Mouse (Mus musculus): ENCODE results near the gene Gbx1. TPM values are rescaled to one million over a fixed set of nuclear protein-coding genes. Genes with fewer than 3 reads are reported as not detected.

Gbx1 gene
- polyA plus RNA-seq, 1 experiment from 2014 or later: 11.0 TPM

DNA sequence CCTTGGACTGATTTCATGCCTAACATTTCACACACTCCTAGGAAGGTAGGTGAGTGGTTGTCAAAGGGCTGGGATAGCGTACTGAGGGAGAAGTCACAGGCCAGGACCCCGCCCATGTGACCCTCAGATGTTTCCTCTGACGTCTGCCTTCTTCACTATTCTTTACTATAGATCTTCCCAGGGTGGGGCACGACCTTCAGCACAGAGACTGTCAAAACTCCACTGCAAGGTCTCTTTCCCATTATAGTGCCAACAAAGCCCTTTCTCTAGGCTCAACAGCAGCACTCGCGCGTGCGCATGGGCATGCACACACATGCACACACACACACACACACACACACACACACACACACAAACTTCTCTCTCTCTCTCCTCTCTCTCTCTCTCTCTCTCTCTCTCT is 3.2 kb downstream of the Gbx1 start:
- Histone ChIP-seq H3K4me2 (replicated peaks) (peak overlapping the region; percentile 90), H3K27me3 (replicated peaks) (peaks cover 55% of the 10 kb centered on the region), H3K9ac (no peak overlapping the region), H3K36me3 (no peaks in the 10 kb centered on the region), H3K27ac (no peak overlapping the region), H3K4me1 (peaks cover 29% of the 10 kb centered on the region), H3K9me3 (no peaks in the 10 kb centered on the region), H3K4me3 (peak overlapping the region; percentile 52; the same call in 1 of the 2 replicates)
- WGBS: 26% methylated on average over 8 of the region's 8 CpGs
- ATAC-seq (ENCODE audit: low FRiP score, low read depth): no peak

DNA sequence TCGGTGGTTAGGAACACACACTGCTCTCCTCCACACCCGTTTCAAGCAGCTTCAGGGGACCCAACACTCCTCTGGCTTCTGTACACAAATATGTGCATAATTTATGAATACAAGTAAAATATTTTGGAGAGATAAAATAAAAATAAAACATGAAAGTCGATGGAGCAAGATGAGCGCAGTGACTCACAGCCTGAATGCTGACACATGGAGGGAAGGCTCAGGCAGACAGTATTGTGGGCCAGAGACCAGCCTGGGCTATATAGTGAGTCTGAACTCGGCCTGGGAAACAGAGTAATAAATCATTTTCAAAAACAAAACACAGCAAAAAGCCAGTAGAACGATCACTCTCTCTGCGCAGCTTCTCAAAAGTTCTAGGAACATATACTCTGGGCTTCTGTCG is 5.6 kb downstream of the Gbx1 start:
- no peaks in the 10 kb centered on the region for H3K36me3 ChIP-seq
- ATAC-seq (ENCODE audit: low FRiP score, low read depth): no peak
- no peak overlapping the region for H3K4me3 ChIP-seq
- no peaks in the 10 kb centered on the region for H3K9me3 ChIP-seq
- H3K4me1 ChIP-seq: peaks cover 20% of the 10 kb centered on the region
- no peak overlapping the region for H3K9ac ChIP-seq
- H3K4me2 ChIP-seq (replicated peaks): no peak overlapping the region
- no peak overlapping the region for H3K27ac ChIP-seq
- 62% methylated on average over 8 of the region's 8 CpGs for WGBS
- peaks cover 37% of the 10 kb centered on the region for H3K27me3 ChIP-seq (replicated peaks)

DNA sequence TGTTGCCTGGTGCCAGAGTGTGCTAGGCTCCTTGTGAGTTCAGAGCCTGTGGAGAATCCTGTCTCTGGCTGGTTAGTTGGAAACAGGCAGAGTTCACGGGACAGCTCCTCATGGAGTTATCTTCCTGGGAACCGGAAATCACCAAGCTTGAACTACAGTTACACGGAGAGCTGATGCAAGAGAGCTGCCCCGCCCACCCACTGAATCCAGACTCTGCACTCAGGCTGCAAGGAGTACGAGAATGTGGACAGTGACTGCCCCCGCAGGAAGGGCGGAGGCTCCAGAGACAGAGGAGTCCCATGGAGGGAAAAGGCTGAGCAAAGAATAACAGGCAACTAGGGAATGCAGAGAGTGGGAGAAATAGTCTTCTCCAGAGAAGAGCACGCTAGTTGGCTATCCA is 14.7 kb downstream of the Gbx1 start:
- 59% methylated on average over 8 of the region's 8 CpGs for WGBS

DNA sequence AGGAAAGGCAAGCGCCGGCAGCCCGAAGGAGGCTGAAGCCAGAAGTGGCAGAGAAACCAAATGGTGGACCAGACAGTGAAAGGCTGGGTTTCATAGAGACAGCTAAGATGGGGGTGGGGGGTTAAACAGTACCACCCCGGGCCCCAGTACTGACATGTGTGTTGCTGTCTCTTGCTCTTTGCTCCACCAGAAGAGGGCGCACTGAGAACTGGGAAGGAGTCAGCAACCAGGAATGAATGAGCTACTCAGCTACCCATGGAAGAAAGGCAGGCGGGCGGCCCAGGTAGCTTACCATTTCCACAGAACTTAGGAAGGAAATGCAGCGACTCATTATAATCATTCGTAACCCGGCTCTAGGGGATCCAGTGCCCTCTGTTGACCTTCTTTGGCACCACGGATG is 16.4 kb downstream of the Gbx1 start:
- Histone ChIP-seq H3K27ac (no peak overlapping the region), H3K4me2 (replicated peaks) (no peak overlapping the region), H3K9ac (no peak overlapping the region), H3K36me3 (0 out of 2 replicates have a peak, but pooled peaks cover 3% of the 10 kb centered on the region), H3K27me3 (replicated peaks) (no peaks in the 10 kb centered on the region), H3K4me3 (no peak overlapping the region), H3K4me1 (peaks cover 5% of the 10 kb centered on the region; the same call in 1 of the 2 replicates), H3K9me3 (no peaks in the 10 kb centered on the region)
- no peak for ATAC-seq (ENCODE audit: low FRiP score, low read depth)
- 41% methylated on average over 11 of the region's 11 CpGs for WGBS

More for the DNA sequence above, 14.7 kb downstream of the Gbx1 start:
- H3K4me2 ChIP-seq (replicated peaks): no peak overlapping the region
- no peaks in the 10 kb centered on the region for H3K27me3 ChIP-seq (replicated peaks)
- H3K9ac ChIP-seq: no peak overlapping the region
- 0 out of 2 replicates have a peak, but pooled peaks cover 3% of the 10 kb centered on the region for H3K36me3 ChIP-seq
- peaks cover 5% of the 10 kb centered on the region; the same call in 1 of the 2 replicates for H3K4me1 ChIP-seq
- no peak overlapping the region for H3K4me3 ChIP-seq
- H3K9me3 ChIP-seq: no peaks in the 10 kb centered on the region
- ATAC-seq (ENCODE audit: low FRiP score, low read depth): no peak
- H3K27ac ChIP-seq: no peak overlapping the region

DNA sequence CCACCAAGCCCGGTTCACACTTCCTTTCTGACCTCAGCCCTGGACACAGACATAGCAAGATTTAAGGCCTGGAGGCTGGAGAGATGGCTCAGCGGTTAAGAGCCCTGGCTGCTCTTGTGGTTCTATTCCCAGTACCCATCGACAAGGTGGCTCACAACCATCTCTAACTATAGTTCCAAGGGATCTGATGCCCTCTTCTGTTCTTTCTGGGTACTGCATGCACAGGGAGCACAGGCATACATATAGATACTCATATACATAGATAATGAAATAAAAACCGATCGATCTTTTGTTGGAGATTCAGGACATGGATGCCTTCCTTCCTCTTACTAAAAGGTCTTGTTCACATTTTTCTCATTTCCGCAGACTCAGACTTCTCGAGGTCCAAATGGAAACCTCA is 18.6 kb downstream of the Gbx1 start:
- Histone ChIP-seq H3K4me1 (peaks cover 10% of the 10 kb centered on the region; the same call in 1 of the 2 replicates), H3K27ac (no peak overlapping the region), H3K36me3 (0 out of 2 replicates have a peak, but pooled peaks cover 3% of the 10 kb centered on the region), H3K9me3 (no peaks in the 10 kb centered on the region), H3K27me3 (replicated peaks) (peaks cover 9% of the 10 kb centered on the region; the same call in 1 of the 2 replicates), H3K4me3 (no peak overlapping the region), H3K4me2 (replicated peaks) (no peak overlapping the region), H3K9ac (no peak overlapping the region)
- ATAC-seq (ENCODE audit: low FRiP score, low read depth): no peak
- 88% methylated on average over 7 of the region's 7 CpGs for WGBS

DNA sequence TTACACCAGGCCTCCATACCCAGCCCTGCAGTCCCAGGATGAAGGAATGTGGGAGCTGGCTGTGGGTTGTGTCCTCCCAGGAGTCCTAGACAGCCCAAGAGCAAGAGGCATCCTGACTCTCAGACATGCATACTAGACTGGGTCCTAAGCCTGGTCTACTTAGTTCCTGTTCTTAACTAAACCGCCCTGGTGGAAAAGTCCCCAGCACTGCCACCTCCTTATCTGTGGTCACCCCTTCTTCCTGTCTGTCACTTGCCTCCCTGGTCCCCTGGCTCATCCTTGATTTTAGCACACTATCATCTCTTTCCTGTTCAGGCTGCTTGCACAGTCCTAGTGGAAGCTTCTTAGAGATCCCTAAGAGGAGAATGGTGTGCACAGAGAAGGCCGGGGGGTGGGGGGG is 21.5 kb downstream of the Gbx1 start:
- Histone ChIP-seq H3K27ac (no peak overlapping the region), H3K4me3 (no peak overlapping the region), H3K4me1 (peaks cover 12% of the 10 kb centered on the region; the same call in 1 of the 2 replicates), H3K4me2 (replicated peaks) (no peak overlapping the region), H3K9ac (no peak overlapping the region), H3K9me3 (no peaks in the 10 kb centered on the region), H3K36me3 (peaks cover 28% of the 10 kb centered on the region), H3K27me3 (replicated peaks) (peaks cover 13% of the 10 kb centered on the region; the same call in 1 of the 2 replicates)
- WGBS: 52% methylated on average over 2 of the region's 2 CpGs
- no peak for ATAC-seq (ENCODE audit: low FRiP score, low read depth)

DNA sequence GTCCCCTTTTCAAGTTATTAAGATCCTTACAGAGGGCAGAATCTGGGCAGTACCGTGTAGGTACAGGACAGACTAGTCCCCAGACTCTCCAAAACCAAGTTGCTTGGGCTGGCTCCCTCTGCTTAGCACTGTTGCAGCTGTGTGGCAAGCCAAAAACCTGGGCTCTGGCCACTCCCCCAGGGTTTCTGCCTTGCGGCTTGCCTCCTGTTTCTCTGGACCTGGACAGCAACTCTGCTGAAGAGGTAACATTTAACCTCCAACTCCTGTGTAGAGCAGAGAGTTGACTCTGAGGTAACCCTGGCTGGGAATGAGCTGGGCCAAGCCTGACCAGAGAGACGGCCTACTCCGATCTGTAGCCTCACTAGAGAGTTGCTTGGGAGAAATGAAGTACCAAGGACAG is 24.2 kb downstream of the Gbx1 start:
- Histone ChIP-seq H3K4me2 (replicated peaks) (no peak overlapping the region), H3K36me3 (peaks cover 51% of the 10 kb centered on the region), H3K9me3 (no peaks in the 10 kb centered on the region), H3K9ac (no peak overlapping the region), H3K4me3 (no peak overlapping the region), H3K27ac (no peak overlapping the region), H3K4me1 (peaks cover 34% of the 10 kb centered on the region), H3K27me3 (replicated peaks) (peaks cover 13% of the 10 kb centered on the region; the same call in 1 of the 2 replicates)
- 76% methylated on average over 4 of the region's 4 CpGs for WGBS
- ATAC-seq (ENCODE audit: low FRiP score, low read depth): no peak

DNA sequence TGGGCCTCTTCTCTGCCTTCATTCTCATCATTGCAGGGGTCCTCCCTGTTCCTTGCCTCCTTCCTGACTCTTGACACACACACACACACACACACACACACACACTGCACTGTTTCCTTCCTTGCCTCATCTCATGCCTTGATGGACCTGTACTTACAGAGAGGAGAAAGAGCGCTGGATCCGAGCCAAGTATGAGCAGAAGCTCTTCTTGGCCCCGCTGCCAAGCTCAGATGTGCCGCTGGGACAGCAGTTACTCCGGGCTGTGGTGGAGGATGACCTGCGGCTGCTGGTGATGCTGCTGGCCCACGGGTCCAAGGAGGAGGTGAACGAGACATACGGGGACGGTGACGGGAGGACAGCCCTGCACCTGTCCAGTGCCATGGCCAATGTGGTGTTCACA is 26.2 kb downstream of the Gbx1 start:
- H3K4me3 ChIP-seq: no peak overlapping the region
- H3K9me3 ChIP-seq: no peaks in the 10 kb centered on the region
- peaks cover 65% of the 10 kb centered on the region for H3K36me3 ChIP-seq
- H3K9ac ChIP-seq: no peak overlapping the region
- WGBS: 90% methylated on average over 11 of the region's 11 CpGs
- ATAC-seq (ENCODE audit: low FRiP score, low read depth): no peak
- H3K4me1 ChIP-seq: peaks cover 51% of the 10 kb centered on the region
- no peak overlapping the region for H3K4me2 ChIP-seq (replicated peaks)
- H3K27ac ChIP-seq: no peak overlapping the region
- peaks cover 13% of the 10 kb centered on the region; the same call in 1 of the 2 replicates for H3K27me3 ChIP-seq (replicated peaks)

DNA sequence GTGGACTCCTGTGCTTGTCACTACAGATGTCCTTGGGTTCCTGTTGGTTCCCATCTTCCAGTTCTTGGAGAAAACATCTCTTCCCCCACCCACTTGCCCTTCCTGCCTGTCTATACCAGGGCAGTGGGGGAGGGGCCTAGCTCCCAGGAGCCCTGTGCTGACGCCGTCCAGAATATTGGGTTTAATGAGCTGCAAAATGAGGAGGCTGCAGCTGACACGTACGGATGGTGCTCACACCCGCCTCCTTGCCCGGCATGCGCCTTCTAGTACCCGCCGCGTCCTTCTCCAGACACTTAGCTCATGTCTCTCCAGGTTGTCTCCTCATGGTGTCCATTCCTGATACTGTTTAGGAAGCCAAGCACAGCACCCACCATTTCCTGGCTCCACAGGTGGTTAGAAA is 27.9 kb downstream of the Gbx1 start:
- Histone ChIP-seq H3K9ac (no peak overlapping the region), H3K4me2 (replicated peaks) (no peak overlapping the region), H3K27ac (no peak overlapping the region), H3K4me1 (peaks cover 50% of the 10 kb centered on the region), H3K36me3 (peaks cover 73% of the 10 kb centered on the region), H3K27me3 (replicated peaks) (peaks cover 8% of the 10 kb centered on the region; the same call in 1 of the 2 replicates), H3K9me3 (no peaks in the 10 kb centered on the region), H3K4me3 (no peak overlapping the region)
- 51% methylated on average over 10 of the region's 10 CpGs for WGBS
- 0 out of 2 replicates have a peak, but pooled peaks have one; percentile 15 for ATAC-seq (ENCODE audit: low FRiP score, low read depth)

DNA sequence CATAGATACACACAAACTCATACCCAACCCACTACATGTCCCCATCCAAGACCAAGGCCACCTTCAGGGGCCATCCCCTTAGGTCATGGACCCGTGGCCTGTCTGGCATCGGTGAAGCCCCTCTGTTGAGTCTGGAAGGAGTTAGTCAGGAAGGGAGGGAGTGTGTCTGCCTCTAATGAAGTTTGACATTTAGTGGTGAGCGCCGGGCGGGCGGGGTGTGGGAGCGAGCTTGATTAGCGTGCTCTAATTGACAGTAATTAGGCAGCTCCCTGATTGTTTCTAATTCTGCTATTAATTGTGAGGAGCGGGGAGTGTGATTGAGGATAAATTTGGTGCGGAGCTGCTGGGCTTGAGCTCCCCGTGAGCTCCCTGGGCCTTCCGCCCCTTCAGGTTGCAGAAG is 29.5 kb downstream of the Gbx1 start:
- 76% methylated on average over 12 of the region's 12 CpGs for WGBS
- H3K36me3 ChIP-seq: peaks cover 84% of the 10 kb centered on the region
- H3K27me3 ChIP-seq (replicated peaks): no peaks in the 10 kb centered on the region
- H3K4me2 ChIP-seq (replicated peaks): no peak overlapping the region
- H3K4me1 ChIP-seq: peaks cover 50% of the 10 kb centered on the region
- no peak overlapping the region for H3K27ac ChIP-seq
- no peaks in the 10 kb centered on the region for H3K9me3 ChIP-seq
- no peak overlapping the region for H3K9ac ChIP-seq
- H3K4me3 ChIP-seq: no peak overlapping the region
- no peak for ATAC-seq (ENCODE audit: low FRiP score, low read depth)

DNA sequence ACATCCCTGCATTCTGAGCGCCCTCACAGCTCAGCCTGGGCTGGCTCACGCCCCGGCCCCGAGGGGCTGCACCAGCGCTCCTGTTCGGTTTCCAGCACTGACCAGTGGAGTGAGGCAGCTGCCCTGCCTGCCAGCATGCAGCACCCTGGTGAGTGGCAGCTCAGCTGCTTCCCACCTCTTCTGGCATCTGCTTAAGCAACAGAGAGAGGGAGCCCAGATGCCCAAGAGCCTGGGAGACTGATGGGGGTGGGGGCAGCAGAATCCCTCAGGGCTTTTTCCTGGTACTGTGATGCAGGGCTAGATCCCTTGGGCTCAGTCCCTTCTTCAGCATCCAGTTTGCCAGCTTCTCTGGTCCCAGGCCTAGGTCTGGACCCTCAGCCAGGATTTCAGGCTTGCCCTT is 30.2 kb downstream of the Gbx1 start:
- Histone ChIP-seq H3K9me3 (no peaks in the 10 kb centered on the region), H3K36me3 (peaks cover 85% of the 10 kb centered on the region), H3K27ac (0 out of 2 replicates have a peak overlapping the region, but pooled peaks have one; percentile 46), H3K9ac (no peak overlapping the region), H3K4me2 (replicated peaks) (no peak overlapping the region), H3K4me1 (peaks cover 50% of the 10 kb centered on the region), H3K4me3 (no peak overlapping the region), H3K27me3 (replicated peaks) (no peaks in the 10 kb centered on the region)
- no peak for ATAC-seq (ENCODE audit: low FRiP score, low read depth)
- WGBS: 62% methylated on average over 6 of the region's 6 CpGs

DNA sequence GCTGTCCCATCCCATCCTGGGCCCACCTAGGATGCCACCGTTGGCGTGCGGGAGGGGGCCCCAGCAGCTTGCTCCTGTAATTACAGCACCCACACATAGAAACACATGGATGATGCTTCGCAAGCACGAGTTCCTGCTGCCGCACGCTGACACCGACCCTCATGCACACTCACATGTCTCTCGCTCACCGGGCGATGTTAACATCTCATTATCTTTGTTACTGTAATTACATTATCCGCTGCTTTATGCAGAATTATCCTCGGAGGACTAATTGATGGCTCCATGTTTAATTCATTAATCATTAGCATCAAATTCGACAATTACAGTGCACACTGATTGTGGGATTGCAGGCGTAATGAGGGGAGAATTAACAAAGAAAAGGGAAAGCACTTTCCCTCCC is 32.0 kb downstream of the Gbx1 start:
- WGBS: 62% methylated on average over 15 of the region's 15 CpGs
- peaks cover 50% of the 10 kb centered on the region for H3K4me1 ChIP-seq

More for the DNA sequence above, 32.0 kb downstream of the Gbx1 start:
- no peak overlapping the region for H3K4me3 ChIP-seq
- peak; percentile 11; the same call in 1 of the 2 replicates for ATAC-seq (ENCODE audit: low FRiP score, low read depth)
- no peak overlapping the region for H3K4me2 ChIP-seq (replicated peaks)
- no peak overlapping the region for H3K27ac ChIP-seq
- H3K27me3 ChIP-seq (replicated peaks): no peaks in the 10 kb centered on the region
- no peaks in the 10 kb centered on the region for H3K9me3 ChIP-seq
- H3K36me3 ChIP-seq: peaks cover 82% of the 10 kb centered on the region
- H3K9ac ChIP-seq: no peak overlapping the region
